Mouse (Mus musculus): Measurements from ENCODE around the gene Prss40. TPM values are rescaled to one million over a fixed set of nuclear protein-coding genes. Genes with fewer than 3 reads are reported as not detected.
"Not testable (repeated sequence)": the region's sequence is repeated elsewhere in the genome, so short reads cannot be mapped to it uniquely, and the experiment has no call there.

The Prss40 gene
- polyA plus RNA-seq, 1 experiment from 2014 or later = not detected

GRCm38 (mm10) chr1:34534574-34534973 is 26.2 kb downstream of the Prss40 start:
- not testable (repeated sequence) for H3K9me3 ChIP-seq (replicated peaks); H3K36me3 ChIP-seq (replicated peaks); H3K4me2 ChIP-seq; H3K27ac ChIP-seq (replicated peaks); H3K4me1 ChIP-seq (replicated peaks); H3K9ac ChIP-seq; ATAC-seq (ENCODE audit: insufficient read depth); H3K4me3 ChIP-seq (replicated peaks)
- 6% methylated on average over 3 of the region's 3 CpGs for WGBS (ENCODE audit: insufficient replicate concordance)
- peaks cover 33% of the 10 kb centered on the region for H3K27me3 ChIP-seq

GRCm38 (mm10) chr1:34523647-34524046 is 37.1 kb downstream of the Prss40 start:
- no peaks in the 10 kb centered on the region for H3K9me3 ChIP-seq (replicated peaks)
- H3K4me3 ChIP-seq (replicated peaks) = no peak overlapping the region
- ATAC-seq (ENCODE audit: insufficient read depth) = no peak
- no peak overlapping the region for H3K4me2 ChIP-seq
- no peaks in the 10 kb centered on the region for H3K4me1 ChIP-seq (replicated peaks)
- H3K9ac ChIP-seq = no peak overlapping the region
- no peak overlapping the region for H3K27ac ChIP-seq (replicated peaks)
- H3K27me3 ChIP-seq = no peaks in the 10 kb centered on the region
- WGBS (ENCODE audit: insufficient replicate concordance) = 54% methylated on average over 3 of the region's 3 CpGs
- H3K36me3 ChIP-seq (replicated peaks) = no peaks in the 10 kb centered on the region

- no peaks in the 10 kb centered on the region for H3K36me3 ChIP-seq (replicated peaks)
- no peak overlapping the region for H3K9ac ChIP-seq
- 51% methylated on average over 3 of the region's 3 CpGs for WGBS (ENCODE audit: insufficient replicate concordance)
- H3K4me3 ChIP-seq (replicated peaks) = no peak overlapping the region
- no peaks in the 10 kb centered on the region for H3K4me1 ChIP-seq (replicated peaks)
- H3K27me3 ChIP-seq = no peaks in the 10 kb centered on the region
- ATAC-seq (ENCODE audit: insufficient read depth) = no peak
- no peaks in the 10 kb centered on the region for H3K9me3 ChIP-seq (replicated peaks)
- H3K27ac ChIP-seq (replicated peaks) = no peak overlapping the region
- no peak overlapping the region for H3K4me2 ChIP-seq
Measured at GRCm38 (mm10) chr1:34522850-34523244, 37.9 kb downstream of the Prss40 start.

GRCm38 (mm10) chr1:34522205-34522849 is 38.4 kb downstream of the Prss40 start:
- Histone ChIP-seq H3K9me3 (replicated peaks) (no peaks in the 10 kb centered on the region), H3K27me3 (no peaks in the 10 kb centered on the region), H3K4me2 (no peak overlapping the region), H3K36me3 (replicated peaks) (no peaks in the 10 kb centered on the region), H3K27ac (replicated peaks) (no peak overlapping the region), H3K4me3 (replicated peaks) (no peak overlapping the region), H3K4me1 (replicated peaks) (no peaks in the 10 kb centered on the region), H3K9ac (no peak overlapping the region)
- WGBS (ENCODE audit: insufficient replicate concordance) = 31% methylated on average over 6 of the region's 6 CpGs
- ATAC-seq (ENCODE audit: insufficient read depth) = no peak

GRCm38 (mm10) chr1:34518259-34518658 is 42.5 kb downstream of the Prss40 start:
- H3K27ac ChIP-seq (replicated peaks) = no peak overlapping the region
- no peak for ATAC-seq (ENCODE audit: insufficient read depth)
- H3K4me2 ChIP-seq = no peak overlapping the region
- no peak overlapping the region for H3K9ac ChIP-seq
- H3K4me1 ChIP-seq (replicated peaks) = no peaks in the 10 kb centered on the region
- no peaks in the 10 kb centered on the region for H3K9me3 ChIP-seq (replicated peaks)
- WGBS (ENCODE audit: insufficient replicate concordance) = 36% methylated on average over 1 of the region's 1 CpGs
- no peak overlapping the region for H3K4me3 ChIP-seq (replicated peaks)
- no peaks in the 10 kb centered on the region for H3K27me3 ChIP-seq
- no peaks in the 10 kb centered on the region for H3K36me3 ChIP-seq (replicated peaks)

GRCm38 (mm10) chr1:34517797-34518196 is 42.9 kb downstream of the Prss40 start:
- H3K4me3 ChIP-seq (replicated peaks); H3K9me3 ChIP-seq (replicated peaks); H3K4me1 ChIP-seq (replicated peaks); H3K4me2 ChIP-seq; H3K27ac ChIP-seq (replicated peaks); H3K27me3 ChIP-seq; H3K36me3 ChIP-seq (replicated peaks); ATAC-seq (ENCODE audit: insufficient read depth); H3K9ac ChIP-seq: not testable (repeated sequence)
- 7% methylated on average over 1 of the region's 1 CpGs for WGBS (ENCODE audit: insufficient replicate concordance)

- not testable (repeated sequence) for H3K27ac ChIP-seq (replicated peaks); ATAC-seq (ENCODE audit: insufficient read depth); H3K9me3 ChIP-seq (replicated peaks); H3K36me3 ChIP-seq (replicated peaks); H3K4me3 ChIP-seq (replicated peaks); H3K27me3 ChIP-seq; H3K4me2 ChIP-seq; H3K9ac ChIP-seq; H3K4me1 ChIP-seq (replicated peaks)
- 7% methylated on average over 6 of the region's 6 CpGs for WGBS (ENCODE audit: insufficient replicate concordance)
Measured at GRCm38 (mm10) chr1:34517297-34517696, 43.4 kb downstream of the Prss40 start.

GRCm38 (mm10) chr1:34516595-34516994 is 44.1 kb downstream of the Prss40 start:
- H3K9me3 ChIP-seq (replicated peaks) = no peaks in the 10 kb centered on the region
- H3K36me3 ChIP-seq (replicated peaks) = no peaks in the 10 kb centered on the region
- 17% methylated on average over 5 of the region's 5 CpGs for WGBS (ENCODE audit: insufficient replicate concordance)
- no peak overlapping the region for H3K4me2 ChIP-seq
- H3K4me1 ChIP-seq (replicated peaks) = no peaks in the 10 kb centered on the region
- H3K4me3 ChIP-seq (replicated peaks) = no peak overlapping the region
- no peaks in the 10 kb centered on the region for H3K27me3 ChIP-seq
- H3K27ac ChIP-seq (replicated peaks) = no peak overlapping the region
- no peak for ATAC-seq (ENCODE audit: insufficient read depth)
- H3K9ac ChIP-seq = no peak overlapping the region

GRCm38 (mm10) chr1:34513068-34513467 is 47.7 kb downstream of the Prss40 start:
- no peak overlapping the region for H3K4me3 ChIP-seq (replicated peaks)

GRCm38 (mm10) chr1:34511027-34511426 is 49.7 kb downstream of the Prss40 start:
- H3K27me3 ChIP-seq = no peaks in the 10 kb centered on the region
- no peak overlapping the region for H3K9ac ChIP-seq
- 3% methylated on average over 3 of the region's 3 CpGs for WGBS (ENCODE audit: insufficient replicate concordance)
- no peaks in the 10 kb centered on the region; the same call in 1 of the 2 replicates for H3K4me1 ChIP-seq (replicated peaks)
- peak; percentile 40; the same call in 1 of the 2 replicates for ATAC-seq (ENCODE audit: insufficient read depth)
- no peak overlapping the region for H3K4me3 ChIP-seq (replicated peaks)
- peak overlapping the region; percentile 36; the same call in 1 of the 2 replicates for H3K4me2 ChIP-seq
- no peak overlapping the region for H3K27ac ChIP-seq (replicated peaks)
- no peaks in the 10 kb centered on the region for H3K36me3 ChIP-seq (replicated peaks)
- no peaks in the 10 kb centered on the region for H3K9me3 ChIP-seq (replicated peaks)

More at GRCm38 (mm10) chr1:34513068-34513467, 47.7 kb downstream of the Prss40 start:
- H3K4me1 ChIP-seq (replicated peaks) = no peaks in the 10 kb centered on the region; the same call in 1 of the 2 replicates
- no peak overlapping the region for H3K9ac ChIP-seq
- H3K36me3 ChIP-seq (replicated peaks) = no peaks in the 10 kb centered on the region
- H3K9me3 ChIP-seq (replicated peaks) = no peaks in the 10 kb centered on the region
- no peak overlapping the region for H3K27ac ChIP-seq (replicated peaks)
- no peaks in the 10 kb centered on the region for H3K27me3 ChIP-seq
- WGBS (ENCODE audit: insufficient replicate concordance) = 55% methylated on average over 4 of the region's 4 CpGs
- no peak overlapping the region for H3K4me2 ChIP-seq
- ATAC-seq (ENCODE audit: insufficient read depth) = no peak

- no peak overlapping the region for H3K27ac ChIP-seq (replicated peaks)
- H3K27me3 ChIP-seq = no peaks in the 10 kb centered on the region
- H3K9ac ChIP-seq = no peak overlapping the region
- H3K4me3 ChIP-seq (replicated peaks) = no peak overlapping the region
- no peak for ATAC-seq (ENCODE audit: insufficient read depth)
- H3K9me3 ChIP-seq (replicated peaks) = no peaks in the 10 kb centered on the region
- no peaks in the 10 kb centered on the region for H3K36me3 ChIP-seq (replicated peaks)
- WGBS (ENCODE audit: insufficient replicate concordance) = 4% methylated on average over 7 of the region's 7 CpGs
- H3K4me2 ChIP-seq = peak overlapping the region; percentile 36
- H3K4me1 ChIP-seq (replicated peaks) = no peaks in the 10 kb centered on the region; the same call in 1 of the 2 replicates
Measured at GRCm38 (mm10) chr1:34510575-34510981, 50.2 kb downstream of the Prss40 start.

- Histone ChIP-seq H3K9ac (no peak overlapping the region), H3K27ac (replicated peaks) (no peak overlapping the region), H3K4me1 (replicated peaks) (no peaks in the 10 kb centered on the region; the same call in 1 of the 2 replicates), H3K27me3 (no peaks in the 10 kb centered on the region), H3K4me2 (no peak overlapping the region), H3K4me3 (replicated peaks) (no peak overlapping the region), H3K36me3 (replicated peaks) (no peaks in the 10 kb centered on the region), H3K9me3 (replicated peaks) (no peaks in the 10 kb centered on the region)
- no peak for ATAC-seq (ENCODE audit: insufficient read depth)
- WGBS (ENCODE audit: insufficient replicate concordance) = 82% methylated on average over 3 of the region's 3 CpGs
Measured at GRCm38 (mm10) chr1:34507986-34508385, 52.8 kb downstream of the Prss40 start.

All from liver, embryonic 15.5 days (tissue).